Mouse (Mus musculus) B cell, adult 2 months (primary cell): Measurements from ENCODE around the gene Gabpb2.
"Not testable (repeated sequence)": the region's sequence is repeated elsewhere in the genome, so short reads cannot be mapped to it uniquely, and the experiment has no call there.

Source experiments
- DNase-seq, 2 experiments: peaks; one replicate each; pipeline ENCODE4 v3.0.0; 2022

Gabpb2 gene

GRCm38 (mm10) chr3:95159511-95159986, 58.2 kb downstream of the Gabpb2 start:
- no peak for DNase-seq

- peak; percentile 82 to 86 for DNase-seq
Observed at GRCm38 (mm10) chr3:95153874-95154273, 63.8 kb downstream of the Gabpb2 start.

- DNase-seq: no peak
Observed at GRCm38 (mm10) chr3:95147924-95148323, 69.8 kb downstream of the Gabpb2 start.

GRCm38 (mm10) chr3:95142617-95143011, 75.1 kb downstream of the Gabpb2 start:
- DNase-seq: peak; percentile 93 to 94

GRCm38 (mm10) chr3:95141952-95142616, 75.6 kb downstream of the Gabpb2 start, which contains the start of gene Tnfaip8l2:
Tnfaip8l2 (minus strand) TSS chr3:95142360.
- DNase-seq: peak; percentile 78 to 82

- DNase-seq: peak; percentile 62 to 68
Observed at GRCm38 (mm10) chr3:95141474-95141873, 76.2 kb downstream of the Gabpb2 start.

- DNase-seq: no peak
Observed at GRCm38 (mm10) chr3:95140795-95141194, 76.9 kb downstream of the Gabpb2 start.

- no peak for DNase-seq
Observed at GRCm38 (mm10) chr3:95140289-95140595, 77.5 kb downstream of the Gabpb2 start.

- no peak for DNase-seq
Observed at GRCm38 (mm10) chr3:95139586-95140288, 78.0 kb downstream of the Gabpb2 start.

- peak; percentile 59 to 65 for DNase-seq
Observed at GRCm38 (mm10) chr3:95136336-95136735, 81.4 kb downstream of the Gabpb2 start.

- peak; percentile 16 to 30 for DNase-seq
Observed at GRCm38 (mm10) chr3:95135433-95136052, 82.2 kb downstream of the Gabpb2 start.

GRCm38 (mm10) chr3:95135023-95135422, 82.7 kb downstream of the Gabpb2 start:
- peak; percentile 48 to 54 for DNase-seq

GRCm38 (mm10) chr3:95134133-95134532, 83.6 kb downstream of the Gabpb2 start:
- DNase-seq: not testable (repeated sequence)

GRCm38 (mm10) chr3:95133680-95134101, 84.0 kb downstream of the Gabpb2 start, which contains the start of the genes Scnm1 and Lysmd1:
Scnm1 (minus strand) TSS chr3:95134011.
Lysmd1 (plus strand) TSS chr3:95134088.
- peak; percentile 91 to 92 for DNase-seq

- DNase-seq: peak in 1 of 2 experiments; percentile 4
Observed at GRCm38 (mm10) chr3:95133176-95133575, 84.5 kb downstream of the Gabpb2 start.

GRCm38 (mm10) chr3:95132389-95132788, 85.3 kb downstream of the Gabpb2 start:
- peak; percentile 37 to 44 for DNase-seq
